Mouse (Mus musculus) testis, adult 2 months (tissue): ENCODE measurements around the gene Polh. TPM values are rescaled to one million over a fixed set of nuclear protein-coding genes. Genes with fewer than 3 reads are reported as not detected.

Source experiments
- H3K27ac ChIP-seq: fragments of 200-500 bp; 2 replicates; pipeline ENCODE4 v1.5.1; 2012; ENCODE audit warnings: low read depth, low read length; ENCODE audit not compliant: control insufficient read depth, insufficient read depth
- H3K27me3 ChIP-seq: fragments of 200-500 bp; 2 replicates; pipeline ENCODE4 v1.6.1; 2012; ENCODE audit warnings: mild to moderate bottlenecking, low read length, moderate library complexity; ENCODE audit not compliant: control insufficient read depth, insufficient read depth
- H3K36me3 ChIP-seq: fragments of 200-500 bp; 2 replicates; pipeline ENCODE4 v1.6.1; 2012; ENCODE audit warnings: mild to moderate bottlenecking, low read length; ENCODE audit not compliant: control insufficient read depth, insufficient read depth
- H3K4me1 ChIP-seq: fragments of 200-500 bp; 2 replicates; pipeline ENCODE4 v1.6.1; 2012; ENCODE audit warnings: low read length; ENCODE audit not compliant: control insufficient read depth, insufficient read depth
- H3K4me3 ChIP-seq: fragments of 200-500 bp; 2 replicates; pipeline ENCODE4 v1.5.1; 2012; ENCODE audit warnings: low read depth, mild to moderate bottlenecking, low read length, moderate library complexity, mixed read lengths; ENCODE audit not compliant: control insufficient read depth
- CTCF ChIP-seq: fragments of 200-500 bp; IDR thresholded peaks from 2 replicates; pipeline ENCODE4 v1.5.1; 2012; ENCODE audit warnings: low read depth, mild to moderate bottlenecking, inconsistent platforms, low read length, moderate library complexity; ENCODE audit not compliant: control insufficient read depth, insufficient read depth, insufficient replicate concordance
- POLR2A ChIP-seq: fragments of 200-500 bp; IDR thresholded peaks from 2 replicates; pipeline ENCODE4 v1.6.1; 2012; ENCODE audit warnings: low read depth, mild to moderate bottlenecking, inconsistent platforms, low read length, moderate library complexity; ENCODE audit not compliant: control insufficient read depth
- polyA plus RNA-seq: library from polyadenylated mRNA; depleted of rRNA; stranded (reverse); fragments of >200 nt; gene quantifications from 2 replicates; pipeline ENCODE4 v1.2.3, GENCODE M21; 2012

The Polh gene
- polyA plus RNA-seq, 1 experiment = 8.1 TPM

DNA sequence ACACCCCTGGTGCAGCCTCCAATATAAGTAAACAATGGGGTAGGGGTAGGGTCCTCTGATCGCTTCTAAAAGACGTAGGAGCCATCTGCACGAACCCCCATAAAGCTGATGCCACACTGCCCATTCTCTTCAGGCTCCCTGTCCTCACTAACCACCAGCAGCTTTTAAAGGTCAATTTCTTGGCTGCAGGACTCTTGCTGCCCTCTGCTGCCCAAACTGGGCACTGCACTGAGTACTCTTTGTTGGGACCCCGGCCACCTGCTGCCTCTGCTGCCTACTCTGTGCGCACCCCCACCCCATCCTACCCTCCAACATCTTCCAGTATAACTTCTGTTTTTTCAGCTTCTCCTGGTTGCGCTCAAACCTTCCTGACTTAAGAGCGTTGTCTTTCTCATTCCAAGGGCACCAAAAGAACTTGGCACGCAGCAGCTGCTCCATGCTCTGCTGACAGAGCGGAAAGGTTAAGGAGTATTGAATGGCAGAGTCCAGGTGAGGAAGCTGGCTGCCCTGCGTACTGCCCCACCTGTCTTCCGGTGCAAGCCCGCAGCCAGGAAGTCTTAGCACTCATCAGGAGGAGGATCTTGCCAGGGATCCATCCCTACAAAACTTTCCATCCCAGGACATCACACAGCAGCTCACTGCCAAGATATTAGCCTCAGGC is 70.3 kb downstream of the Polh start:
- no peaks in the 10 kb centered on the region; the same call in 1 of the 2 replicates for H3K36me3 ChIP-seq
- no peak overlapping the region for H3K4me3 ChIP-seq
- no peaks in the 10 kb centered on the region for H3K27me3 ChIP-seq
- no peaks in the 10 kb centered on the region for H3K4me1 ChIP-seq
- H3K27ac ChIP-seq = no peak overlapping the region
- no peak for TF ChIP-seq POLR2A
- peak; percentile 75; the same call in 1 of the 2 replicates for TF ChIP-seq CTCF

DNA sequence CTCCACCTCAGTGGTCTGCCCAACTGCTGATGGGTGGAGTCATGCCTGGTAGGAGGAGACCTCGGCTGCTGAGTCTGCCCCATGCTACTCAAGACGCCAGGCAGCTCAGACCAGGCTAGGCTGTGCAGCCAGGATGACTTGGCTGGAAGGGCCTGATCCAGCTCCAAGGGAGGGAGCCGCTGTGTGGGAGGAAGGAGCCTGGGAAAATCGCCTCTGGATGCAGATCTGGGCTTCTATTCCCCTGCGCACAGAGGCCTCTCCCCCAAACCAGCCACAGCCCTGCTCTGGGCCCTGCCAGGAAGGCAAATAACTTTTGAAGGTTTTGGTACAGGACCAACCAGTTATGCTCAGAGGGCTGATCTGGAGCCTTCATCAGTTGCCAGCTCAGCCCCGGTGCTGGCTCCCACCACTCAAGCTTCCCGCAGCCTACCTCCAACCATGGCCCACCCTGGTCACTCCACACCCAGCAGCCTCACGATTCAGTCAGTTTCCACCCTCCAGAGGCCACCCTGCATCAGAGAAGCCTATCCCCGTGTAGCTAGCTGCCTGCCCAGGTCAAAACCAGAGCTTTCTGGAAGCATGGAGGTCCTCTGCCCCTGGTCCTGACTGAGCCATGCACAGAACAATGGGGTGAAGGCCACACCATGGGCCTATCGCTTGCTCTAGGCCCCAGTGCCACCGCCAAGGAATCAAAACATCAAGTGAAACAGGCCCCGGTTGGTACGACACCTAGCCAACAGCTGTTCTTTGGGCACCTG is 72.5 kb downstream of the Polh start:
- TF ChIP-seq POLR2A (peak; percentile 17; the same call in 1 of the 2 replicates), CTCF (no peak)
- Histone ChIP-seq H3K27ac (no peak overlapping the region), H3K36me3 (no peaks in the 10 kb centered on the region; the same call in 1 of the 2 replicates), H3K27me3 (no peaks in the 10 kb centered on the region), H3K4me3 (no peak overlapping the region), H3K4me1 (no peaks in the 10 kb centered on the region)

DNA sequence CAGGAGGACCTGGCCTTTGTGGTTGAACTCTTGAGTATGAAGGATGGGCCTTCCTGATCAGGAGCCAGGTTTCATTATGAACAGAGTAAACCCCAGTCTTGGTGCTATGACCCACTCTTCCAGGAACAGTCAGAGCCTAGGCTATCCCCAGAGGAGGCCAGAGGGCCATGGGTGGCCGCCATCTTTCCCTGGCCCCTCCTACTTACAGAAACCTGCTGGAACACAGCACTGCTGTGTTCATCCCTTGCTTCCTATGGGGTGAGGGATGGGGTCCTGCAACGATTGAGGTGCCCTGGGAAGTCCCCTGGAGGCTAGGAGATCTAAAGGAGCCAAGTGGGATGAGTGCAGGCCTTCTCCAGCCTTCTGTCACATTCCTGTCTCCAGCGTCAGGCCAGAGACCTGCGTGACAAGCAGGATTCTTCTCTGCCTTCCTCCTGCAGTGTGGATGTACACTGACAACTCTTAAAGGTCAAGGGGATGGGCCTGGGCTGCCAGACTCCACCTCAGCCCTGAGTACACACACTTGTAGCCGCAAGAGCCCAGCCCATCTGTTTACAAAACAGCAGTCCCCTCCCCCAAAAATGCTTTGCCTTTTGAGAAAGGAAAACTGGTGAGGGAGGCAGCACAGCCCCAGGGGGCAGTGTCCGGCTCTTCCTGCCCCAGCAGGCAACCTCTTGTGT is 74.5 kb downstream of the Polh start:
- no peaks in the 10 kb centered on the region for H3K4me1 ChIP-seq
- no peaks in the 10 kb centered on the region for H3K27me3 ChIP-seq
- no peak overlapping the region for H3K27ac ChIP-seq
- H3K4me3 ChIP-seq = no peak overlapping the region
- peaks cover 2% of the 10 kb centered on the region; the same call in 1 of the 2 replicates for H3K36me3 ChIP-seq
- TF ChIP-seq POLR2A = no peak
- no peak for TF ChIP-seq CTCF

DNA sequence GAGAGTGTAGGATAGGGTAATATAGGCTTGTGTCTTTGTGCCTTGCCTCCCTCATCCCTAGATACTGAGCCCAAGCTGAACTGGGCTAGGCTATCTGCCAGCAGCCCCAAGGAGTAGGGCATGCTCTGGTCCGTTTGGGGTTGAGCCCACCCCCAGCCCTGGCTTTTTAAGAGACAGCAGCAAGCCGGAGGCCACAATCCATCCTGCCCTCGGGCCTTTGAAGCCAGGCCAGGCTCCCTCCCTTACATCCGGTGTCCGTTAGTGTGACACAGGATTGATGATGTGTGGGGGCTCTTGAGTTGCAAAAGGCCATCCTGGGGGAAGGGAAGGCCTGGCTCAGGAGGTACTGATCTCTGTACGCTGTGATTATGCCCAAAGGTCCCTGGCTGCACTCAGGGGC is 75.8 kb downstream of the Polh start:
- H3K36me3 ChIP-seq = peaks cover 2% of the 10 kb centered on the region; the same call in 1 of the 2 replicates
- H3K4me1 ChIP-seq = no peaks in the 10 kb centered on the region
- H3K4me3 ChIP-seq = no peak overlapping the region
- TF ChIP-seq CTCF (no peak), POLR2A (no peak)
- H3K27ac ChIP-seq = no peak overlapping the region
- H3K27me3 ChIP-seq = no peaks in the 10 kb centered on the region

DNA sequence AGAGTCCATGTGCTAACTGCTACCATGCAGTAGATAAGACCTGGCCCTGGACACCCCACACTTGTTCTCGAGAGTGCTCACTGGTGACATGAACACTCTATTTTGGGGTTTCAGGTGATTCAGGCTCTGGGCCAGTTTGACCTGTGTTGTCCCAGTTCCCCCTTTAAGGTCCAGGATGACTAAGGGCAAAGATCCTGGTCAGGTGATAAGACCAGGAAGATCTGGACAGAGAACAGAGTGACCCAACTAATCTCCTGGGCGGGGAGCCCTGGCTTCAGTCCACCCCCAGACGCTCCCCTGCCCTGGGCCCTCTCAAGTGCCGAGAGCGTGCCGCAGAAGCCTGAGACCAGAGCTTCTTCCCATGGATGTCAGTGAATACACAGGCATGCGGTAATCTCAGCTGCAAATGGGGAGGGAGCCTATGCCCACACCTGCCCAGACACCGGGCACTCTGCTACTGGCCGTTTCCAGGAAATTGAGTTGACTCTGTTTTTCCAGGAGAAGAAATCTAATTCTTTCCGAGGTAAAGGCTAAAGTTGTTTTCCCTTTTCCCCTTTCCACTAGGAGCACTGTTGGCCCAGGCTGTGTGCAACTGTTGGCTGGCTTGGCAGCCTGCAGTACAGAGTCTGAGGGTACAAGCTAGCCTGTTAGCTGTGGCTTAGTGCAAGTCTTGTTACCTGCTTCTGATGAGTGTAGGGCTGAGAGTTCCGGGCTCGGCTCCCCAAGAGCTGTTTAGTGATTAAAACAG is 78.3 kb downstream of the Polh start:
- Histone ChIP-seq H3K36me3 (peaks cover 2% of the 10 kb centered on the region; the same call in 1 of the 2 replicates), H3K27me3 (no peaks in the 10 kb centered on the region), H3K4me1 (no peaks in the 10 kb centered on the region), H3K4me3 (no peak overlapping the region), H3K27ac (no peak overlapping the region)
- TF ChIP-seq CTCF (no peak), POLR2A (no peak)

DNA sequence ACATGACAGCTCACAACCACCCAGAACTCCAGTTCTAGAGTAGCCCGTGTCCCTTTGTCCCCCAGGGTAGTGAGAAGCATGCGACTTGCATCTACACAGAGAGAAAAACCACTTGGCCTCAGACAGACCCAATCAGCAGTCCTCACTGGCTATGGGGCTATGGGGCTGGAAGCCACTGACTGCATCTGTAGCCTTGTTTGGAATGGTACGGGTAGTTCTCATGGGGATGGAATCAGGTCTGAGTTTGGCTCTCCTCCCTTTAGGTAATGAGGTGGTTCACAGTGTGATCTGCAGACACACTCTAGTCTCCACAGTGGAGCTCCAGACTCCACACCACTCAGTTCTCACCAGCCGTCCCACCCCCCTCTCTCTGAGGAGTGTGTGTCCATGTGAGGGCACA is 79.2 kb downstream of the Polh start:
- no peaks in the 10 kb centered on the region for H3K27me3 ChIP-seq
- H3K36me3 ChIP-seq = peaks cover 2% of the 10 kb centered on the region; the same call in 1 of the 2 replicates
- H3K4me3 ChIP-seq = no peak overlapping the region
- TF ChIP-seq POLR2A (no peak), CTCF (no peak)
- H3K27ac ChIP-seq = no peak overlapping the region
- no peaks in the 10 kb centered on the region for H3K4me1 ChIP-seq
